Mouse (Mus musculus): ENCODE measurements around the gene Actn1. TPM values are rescaled to one million over a fixed set of nuclear protein-coding genes. Genes with fewer than 3 reads are reported as not detected.

Actn1 gene
- total and polyA plus RNA-seq, 2 experiments from 2014 or later = 15.7 to 85.3 TPM

DNA sequence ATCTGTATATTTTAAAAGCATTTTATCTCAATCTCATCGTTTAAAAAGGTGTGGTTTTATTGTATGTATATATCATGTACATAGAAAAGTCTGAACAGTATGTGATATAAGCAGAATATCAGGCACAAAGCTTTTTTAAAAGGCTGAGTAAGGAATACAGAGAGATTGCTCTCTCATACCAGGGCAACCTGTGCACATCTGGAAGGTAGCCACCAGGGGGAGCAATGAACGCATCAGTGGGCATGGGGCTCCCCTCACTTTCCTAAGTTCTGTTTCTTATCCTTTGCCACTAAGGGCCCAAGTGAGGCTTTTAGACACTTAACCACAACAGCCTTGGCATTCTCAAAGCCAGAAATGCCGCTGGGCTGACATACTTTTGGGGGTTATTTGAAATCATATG is 61.7 kb downstream of the Actn1 start:
- Histone ChIP-seq H3K27ac (ENCODE audit: low read depth) (no peak overlapping the region), H3K9ac (replicated peaks; ENCODE audit: low read depth, low read length) (no peak overlapping the region), H3K27me3 (ENCODE audit: control insufficient read depth, insufficient read depth, low read length) (no peaks in the 10 kb centered on the region), H3K4me2 (ENCODE audit: low read depth, low read length) (no peak overlapping the region), H3K36me3 (replicated peaks; ENCODE audit: control insufficient read depth, insufficient read depth, low read length) (peaks cover 44% of the 10 kb centered on the region), H3K9me3 (replicated peaks; ENCODE audit: control insufficient read depth, low read length) (no peaks in the 10 kb centered on the region), H3K4me1 (ENCODE audit: control insufficient read depth, insufficient read depth) (no peaks in the 10 kb centered on the region), H3K4me3 (ENCODE audit: low read depth, low read length) (no peak overlapping the region)
- DNase-seq (ENCODE audit: low spot score) (peak; percentile 81), ATAC-seq (ENCODE audit: insufficient read depth, low read depth) (peak; percentile 72)
- WGBS = 14% methylated on average over 3 of the region's 3 CpGs
- TF ChIP-seq EP300 (IDR thresholded peaks at IDR 0.05; ENCODE audit: low read depth) = no peak
- peak; percentile 90 for TF ChIP-seq CTCF (IDR thresholded peaks at IDR 0.05; ENCODE audit: low read depth)

DNA sequence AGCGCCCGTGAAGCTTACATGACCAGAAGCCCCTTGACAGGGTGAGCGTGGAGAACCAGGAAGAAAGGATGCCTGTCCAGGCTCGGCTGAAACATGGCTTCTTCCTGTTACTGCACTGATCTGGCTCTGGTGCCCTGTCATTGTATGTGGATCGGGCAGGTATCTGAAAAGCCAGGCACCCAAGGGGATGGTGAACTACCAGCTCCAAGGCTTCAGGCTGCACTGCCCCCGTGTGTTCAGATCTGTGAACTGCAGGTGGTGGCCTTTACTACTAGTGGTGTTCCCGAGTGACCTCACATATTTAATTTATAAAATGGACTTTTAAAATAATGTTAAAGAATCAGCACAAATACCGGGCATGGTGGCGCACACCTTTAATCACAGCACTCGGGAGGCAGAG is 62.8 kb downstream of the Actn1 start:
- no peak overlapping the region for H3K4me2 ChIP-seq (ENCODE audit: low read depth, low read length)
- ATAC-seq (ENCODE audit: insufficient read depth, low read depth) (peak; percentile 9; the same call in 1 of the 2 replicates), DNase-seq (ENCODE audit: low spot score) (peak; percentile 45)
- no peak overlapping the region for H3K27ac ChIP-seq (ENCODE audit: low read depth)
- TF ChIP-seq CTCF (IDR thresholded peaks at IDR 0.05; ENCODE audit: low read depth) (peak; percentile 75), EP300 (IDR thresholded peaks at IDR 0.05; ENCODE audit: low read depth) (no peak)
- H3K9me3 ChIP-seq (replicated peaks; ENCODE audit: control insufficient read depth, low read length) = no peaks in the 10 kb centered on the region
- no peaks in the 10 kb centered on the region for H3K4me1 ChIP-seq (ENCODE audit: control insufficient read depth, insufficient read depth)
- H3K36me3 ChIP-seq (replicated peaks; ENCODE audit: control insufficient read depth, insufficient read depth, low read length) = peaks cover 49% of the 10 kb centered on the region
- H3K27me3 ChIP-seq (ENCODE audit: control insufficient read depth, insufficient read depth, low read length) = no peaks in the 10 kb centered on the region
- H3K9ac ChIP-seq (replicated peaks; ENCODE audit: low read depth, low read length) = no peak overlapping the region
- WGBS = 78% methylated on average over 10 of the region's 10 CpGs
- H3K4me3 ChIP-seq (ENCODE audit: low read depth, low read length) = no peak overlapping the region

DNA sequence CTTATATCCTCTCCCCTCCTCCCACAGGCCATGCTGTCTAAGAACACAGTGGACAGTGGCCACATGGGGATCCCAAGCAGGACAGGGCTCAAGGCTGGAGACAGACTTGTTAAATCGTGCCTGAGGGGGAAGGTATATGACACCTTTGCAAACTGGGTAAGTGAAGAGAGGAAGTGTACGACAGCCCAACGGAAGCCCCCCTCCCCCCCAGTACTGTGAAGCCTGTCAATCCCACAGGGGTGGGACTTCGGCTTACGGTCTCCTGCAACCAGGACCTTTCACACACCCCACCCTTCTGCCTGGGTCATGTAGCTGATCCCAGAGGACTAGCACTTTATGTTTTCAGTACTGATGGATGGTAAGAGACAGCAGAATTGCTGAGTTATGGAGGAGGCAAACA is 68.4 kb downstream of the Actn1 start:
- TF ChIP-seq CTCF (IDR thresholded peaks at IDR 0.05; ENCODE audit: low read depth) = no peak
- no peak for TF ChIP-seq EP300 (IDR thresholded peaks at IDR 0.05; ENCODE audit: low read depth)
- no peak overlapping the region for H3K27ac ChIP-seq (ENCODE audit: low read depth)
- 79% methylated on average over 5 of the region's 5 CpGs for WGBS
- no peaks in the 10 kb centered on the region for H3K27me3 ChIP-seq (ENCODE audit: control insufficient read depth, insufficient read depth, low read length)
- no peaks in the 10 kb centered on the region for H3K9me3 ChIP-seq (replicated peaks; ENCODE audit: control insufficient read depth, low read length)
- no peak for ATAC-seq (ENCODE audit: insufficient read depth, low read depth)
- peaks cover 85% of the 10 kb centered on the region for H3K36me3 ChIP-seq (replicated peaks; ENCODE audit: control insufficient read depth, insufficient read depth, low read length)
- H3K9ac ChIP-seq (replicated peaks; ENCODE audit: low read depth, low read length) = no peak overlapping the region
- DNase-seq (ENCODE audit: low spot score) = no peak
- H3K4me3 ChIP-seq (ENCODE audit: low read depth, low read length) = no peak overlapping the region
- H3K4me2 ChIP-seq (ENCODE audit: low read depth, low read length) = no peak overlapping the region
- H3K4me1 ChIP-seq (ENCODE audit: control insufficient read depth, insufficient read depth) = no peaks in the 10 kb centered on the region

DNA sequence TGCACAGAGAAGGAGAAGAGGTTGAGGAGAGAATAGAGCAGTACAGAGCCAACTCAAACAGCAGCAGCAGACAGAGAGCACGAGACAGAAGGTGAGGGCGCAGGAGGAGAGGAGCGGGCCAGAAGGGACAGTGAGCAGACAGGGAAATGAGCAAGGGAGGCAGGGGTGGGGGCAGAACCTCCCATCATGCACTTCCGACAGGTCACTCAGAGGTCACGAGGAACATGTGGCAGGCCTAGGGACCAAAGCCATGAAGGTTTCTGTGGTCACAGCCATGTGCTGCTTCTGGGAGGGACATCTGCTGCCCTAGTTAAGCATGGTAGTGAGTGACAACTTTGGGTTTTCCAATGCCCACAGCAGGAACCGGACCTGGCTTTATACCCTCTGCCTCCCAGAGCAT is 68.8 kb downstream of the Actn1 start:
- Histone ChIP-seq H3K4me2 (ENCODE audit: low read depth, low read length) (no peak overlapping the region), H3K4me3 (ENCODE audit: low read depth, low read length) (no peak overlapping the region), H3K27me3 (ENCODE audit: control insufficient read depth, insufficient read depth, low read length) (no peaks in the 10 kb centered on the region), H3K9ac (replicated peaks; ENCODE audit: low read depth, low read length) (no peak overlapping the region), H3K9me3 (replicated peaks; ENCODE audit: control insufficient read depth, low read length) (no peaks in the 10 kb centered on the region), H3K27ac (ENCODE audit: low read depth) (no peak overlapping the region), H3K4me1 (ENCODE audit: control insufficient read depth, insufficient read depth) (no peaks in the 10 kb centered on the region), H3K36me3 (replicated peaks; ENCODE audit: control insufficient read depth, insufficient read depth, low read length) (peaks cover 85% of the 10 kb centered on the region)
- ATAC-seq (ENCODE audit: insufficient read depth, low read depth) (no peak), DNase-seq (ENCODE audit: low spot score) (no peak)
- 82% methylated on average over 6 of the region's 6 CpGs for WGBS
- TF ChIP-seq EP300 (IDR thresholded peaks at IDR 0.05; ENCODE audit: low read depth) (no peak), CTCF (IDR thresholded peaks at IDR 0.05; ENCODE audit: low read depth) (no peak)

DNA sequence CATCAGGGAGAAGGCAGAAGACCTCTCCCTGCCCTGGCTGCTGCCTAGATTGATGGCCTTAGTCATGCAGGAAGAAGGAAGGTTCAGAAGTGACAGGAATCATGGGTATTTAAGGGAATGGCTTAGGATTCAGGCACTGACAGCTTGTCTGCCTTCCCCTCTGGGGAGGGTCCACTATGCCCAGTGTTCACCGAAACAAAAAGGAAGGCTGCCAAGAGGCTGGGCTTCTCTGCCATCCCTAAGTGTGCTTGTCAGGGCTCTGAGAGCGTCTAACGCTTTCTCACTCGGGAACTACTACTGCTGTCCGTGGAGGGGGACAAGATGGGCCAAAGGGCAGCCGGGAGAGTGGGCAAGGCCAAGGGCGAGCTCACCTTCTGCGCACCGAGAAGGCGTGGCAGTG is 69.3 kb downstream of the Actn1 start:
- Histone ChIP-seq H3K4me3 (ENCODE audit: low read depth, low read length) (no peak overlapping the region), H3K4me1 (ENCODE audit: control insufficient read depth, insufficient read depth) (no peaks in the 10 kb centered on the region), H3K9ac (replicated peaks; ENCODE audit: low read depth, low read length) (no peak overlapping the region), H3K27ac (ENCODE audit: low read depth) (no peak overlapping the region), H3K4me2 (ENCODE audit: low read depth, low read length) (no peak overlapping the region), H3K27me3 (ENCODE audit: control insufficient read depth, insufficient read depth, low read length) (no peaks in the 10 kb centered on the region), H3K9me3 (replicated peaks; ENCODE audit: control insufficient read depth, low read length) (no peaks in the 10 kb centered on the region), H3K36me3 (replicated peaks; ENCODE audit: control insufficient read depth, insufficient read depth, low read length) (peaks cover 85% of the 10 kb centered on the region)
- TF ChIP-seq CTCF (IDR thresholded peaks at IDR 0.05; ENCODE audit: low read depth) (no peak), EP300 (IDR thresholded peaks at IDR 0.05; ENCODE audit: low read depth) (no peak)
- ATAC-seq (ENCODE audit: insufficient read depth, low read depth) (no peak), DNase-seq (ENCODE audit: low spot score) (no peak)
- 78% methylated on average over 10 of the region's 10 CpGs for WGBS

DNA sequence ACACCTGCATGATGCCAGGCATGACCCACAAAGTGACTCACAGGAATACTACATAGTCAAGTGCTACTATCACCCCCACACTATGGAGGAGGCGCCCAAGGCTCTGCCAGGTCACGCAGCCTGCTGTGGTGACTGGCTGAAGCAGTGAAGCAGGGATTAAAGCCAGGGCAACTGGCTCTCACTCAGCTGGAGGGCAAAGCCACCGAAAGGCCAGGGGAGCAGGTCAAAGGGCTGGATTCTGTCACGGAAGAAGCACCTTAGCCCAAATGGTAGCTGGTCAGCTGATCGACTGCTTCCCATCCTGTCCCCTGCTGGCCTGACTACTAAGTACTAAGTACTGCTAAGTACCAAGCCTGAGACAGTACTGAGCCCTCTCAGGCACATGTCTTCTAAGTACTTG is 76.1 kb downstream of the Actn1 start:
- H3K4me2 ChIP-seq (ENCODE audit: low read depth, low read length) = no peak overlapping the region
- H3K27me3 ChIP-seq (ENCODE audit: control insufficient read depth, insufficient read depth, low read length) = no peaks in the 10 kb centered on the region
- no peaks in the 10 kb centered on the region for H3K4me1 ChIP-seq (ENCODE audit: control insufficient read depth, insufficient read depth)
- H3K9ac ChIP-seq (replicated peaks; ENCODE audit: low read depth, low read length) = no peak overlapping the region
- DNase-seq (ENCODE audit: low spot score) (no peak), ATAC-seq (ENCODE audit: insufficient read depth, low read depth) (no peak)
- TF ChIP-seq EP300 (IDR thresholded peaks at IDR 0.05; ENCODE audit: low read depth) (no peak), CTCF (IDR thresholded peaks at IDR 0.05; ENCODE audit: low read depth) (no peak)
- 81% methylated on average over 5 of the region's 5 CpGs for WGBS
- peaks cover 83% of the 10 kb centered on the region for H3K36me3 ChIP-seq (replicated peaks; ENCODE audit: control insufficient read depth, insufficient read depth, low read length)
- H3K9me3 ChIP-seq (replicated peaks; ENCODE audit: control insufficient read depth, low read length) = no peaks in the 10 kb centered on the region
- no peak overlapping the region for H3K27ac ChIP-seq (ENCODE audit: low read depth)
- no peak overlapping the region for H3K4me3 ChIP-seq (ENCODE audit: low read depth, low read length)

Data from heart, postnatal 0 days (tissue).